Mouse (Mus musculus) telencephalon, adult 2 months (tissue): ENCODE measurements around the gene Ctnna3.
"Not testable (repeated sequence)": the region's sequence is repeated elsewhere in the genome, so short reads cannot be mapped to it uniquely, and the experiment has no call there.

Experiments
- DNase-seq: peaks from one replicate; pipeline ENCODE4 v3.0.0-alpha.2; 2011; ENCODE audit warnings: low read depth, low spot score

Gene Ctnna3

GRCm38 (mm10) chr10:63429785-63430305 is at the start of gene Ctnna3:
Ctnna3 (plus strand) TSS chr10:63430098.
- DNase-seq = peak; percentile 94

- DNase-seq = peak; percentile 5
Observed at GRCm38 (mm10) chr10:63381498-63382280, 48.2 kb upstream of the Ctnna3 start, which contains the start of gene Sirt1. Sirt1 (minus strand) TSS chr10:63381704.

- DNase-seq = peak; percentile 99
Observed at GRCm38 (mm10) chr10:63382372-63383279, 47.3 kb upstream of the Ctnna3 start, which contains the start of gene Dnajc12. Dnajc12 (plus strand) TSS chr10:63382443.

GRCm38 (mm10) chr10:63385897-63386296 is 44.0 kb upstream of the Ctnna3 start:
- DNase-seq = not testable (repeated sequence)

- DNase-seq = peak; percentile 87
Observed at GRCm38 (mm10) chr10:63386444-63386843, 43.5 kb upstream of the Ctnna3 start.

- no peak for DNase-seq
Observed at GRCm38 (mm10) chr10:63386991-63387390, 42.9 kb upstream of the Ctnna3 start.

- DNase-seq = no peak
Observed at GRCm38 (mm10) chr10:63388948-63389347, 41.0 kb upstream of the Ctnna3 start.

GRCm38 (mm10) chr10:63396963-63397362 is 32.9 kb upstream of the Ctnna3 start:
- no peak for DNase-seq

- no peak for DNase-seq
Observed at GRCm38 (mm10) chr10:63402731-63403504, 27.0 kb upstream of the Ctnna3 start.

- no peak for DNase-seq
Observed at GRCm38 (mm10) chr10:63403636-63404035, 26.3 kb upstream of the Ctnna3 start.

GRCm38 (mm10) chr10:63410162-63410956 is 19.5 kb upstream of the Ctnna3 start:
- DNase-seq = no peak

- DNase-seq = not testable (repeated sequence)
Observed at GRCm38 (mm10) chr10:63411674-63412073, 18.2 kb upstream of the Ctnna3 start.

GRCm38 (mm10) chr10:63412756-63413155 is 17.1 kb upstream of the Ctnna3 start:
- DNase-seq = no peak

GRCm38 (mm10) chr10:63415287-63415686 is 14.6 kb upstream of the Ctnna3 start:
- no peak for DNase-seq

GRCm38 (mm10) chr10:63415850-63416249 is 14.0 kb upstream of the Ctnna3 start:
- DNase-seq = no peak

GRCm38 (mm10) chr10:63417061-63417460 is 12.8 kb upstream of the Ctnna3 start:
- DNase-seq = no peak

GRCm38 (mm10) chr10:63421739-63422735 is 7.9 kb upstream of the Ctnna3 start, which contains the start of gene Gm7075:
Gm7075 (minus strand) TSS chr10:63421789.
- DNase-seq = no peak

GRCm38 (mm10) chr10:63422736-63422992 is 7.2 kb upstream of the Ctnna3 start:
- DNase-seq = no peak
